Mouse (Mus musculus) ES-Bruce4 (cell line): Measurements from ENCODE around the gene Hs3st4.

Source experiments
- CTCF ChIP-seq: IDR thresholded peaks from one replicate; pipeline ENCODE4 v1.8.1; 2011; ENCODE audit warnings: low read depth, low read length
- EP300 ChIP-seq: IDR thresholded peaks from 2 replicates; pipeline ENCODE4 v1.6.1; 2011; ENCODE audit warnings: low read depth, low read length; ENCODE audit not compliant: insufficient read depth
- POLR2A ChIP-seq: IDR thresholded peaks from one replicate; pipeline ENCODE4 v1.8.1; 2011; ENCODE audit warnings: low read length; ENCODE audit not compliant: insufficient read depth

GRCm38 (mm10) chr7:124026908-124027307, 44.2 kb downstream of the Hs3st4 start:
- no peak for TF ChIP-seq CTCF
- TF ChIP-seq POLR2A: no peak
- no peak for TF ChIP-seq EP300
